Mouse (Mus musculus): Measurements from ENCODE around the gene Tshz2. TPM values are rescaled to one million over a fixed set of nuclear protein-coding genes. Genes with fewer than 3 reads are reported as not detected.

Gene Tshz2
- total RNA-seq, 2 experiments from 2014 or later: 38.2 to 40.1 TPM

- DNase-seq (ENCODE audit: low spot score in 2 of 2): no peak
Observed at GRCm38 (mm10) chr2:169695025-169695424, 62.2 kb downstream of the Tshz2 start.

- DNase-seq (ENCODE audit: low spot score in 2 of 2): no peak
Observed at GRCm38 (mm10) chr2:169699141-169699540, 66.3 kb downstream of the Tshz2 start.

- DNase-seq (ENCODE audit: low spot score in 2 of 2): peak in 1 of 2 experiments; percentile 57
Observed at GRCm38 (mm10) chr2:169699862-169700511, 67.2 kb downstream of the Tshz2 start.

GRCm38 (mm10) chr2:169702725-169703486 lies 70.1 kb downstream of the Tshz2 start:
- no peak for DNase-seq (ENCODE audit: low spot score in 2 of 2)

GRCm38 (mm10) chr2:169721793-169722326 lies 89.0 kb downstream of the Tshz2 start:
- no peak for DNase-seq (ENCODE audit: low spot score in 2 of 2)

- no peak for DNase-seq (ENCODE audit: low spot score in 2 of 2)
Observed at GRCm38 (mm10) chr2:169722341-169722740, 89.5 kb downstream of the Tshz2 start.

- no peak for DNase-seq (ENCODE audit: low spot score in 2 of 2)
Observed at GRCm38 (mm10) chr2:169723645-169724462, 91.0 kb downstream of the Tshz2 start.

GRCm38 (mm10) chr2:169728651-169729280 lies 96.0 kb downstream of the Tshz2 start:
- no peak for DNase-seq (ENCODE audit: low spot score in 2 of 2)

GRCm38 (mm10) chr2:169730551-169730996 lies 97.8 kb downstream of the Tshz2 start:
- no peak for DNase-seq (ENCODE audit: low spot score in 2 of 2)

GRCm38 (mm10) chr2:169734053-169734452 lies 101.2 kb downstream of the Tshz2 start:
- no peak for DNase-seq (ENCODE audit: low spot score in 2 of 2)

- DNase-seq (ENCODE audit: low spot score in 2 of 2): no peak
Observed at GRCm38 (mm10) chr2:169735475-169736406, 102.9 kb downstream of the Tshz2 start.

GRCm38 (mm10) chr2:169740996-169741395 lies 108.2 kb downstream of the Tshz2 start:
- no peak for DNase-seq (ENCODE audit: low spot score in 2 of 2)

- DNase-seq (ENCODE audit: low spot score in 2 of 2): no peak
Observed at GRCm38 (mm10) chr2:169742791-169743190, 110.0 kb downstream of the Tshz2 start.

GRCm38 (mm10) chr2:169743294-169743693 lies 110.5 kb downstream of the Tshz2 start:
- no peak for DNase-seq (ENCODE audit: low spot score in 2 of 2)

GRCm38 (mm10) chr2:169743910-169744309 lies 111.1 kb downstream of the Tshz2 start:
- no peak for DNase-seq (ENCODE audit: low spot score in 2 of 2)

- DNase-seq (ENCODE audit: low spot score in 2 of 2): no peak
Observed at GRCm38 (mm10) chr2:169747114-169747642, 114.4 kb downstream of the Tshz2 start.

GRCm38 (mm10) chr2:169749331-169749945 lies 116.6 kb downstream of the Tshz2 start:
- no peak for DNase-seq (ENCODE audit: low spot score in 2 of 2)

- peak in 1 of 2 experiments; percentile 22 for DNase-seq (ENCODE audit: low spot score in 2 of 2)
Observed at GRCm38 (mm10) chr2:169750574-169751491, 118.0 kb downstream of the Tshz2 start.

All from gastrocnemius, postnatal 4 days (tissue).